Mouse (Mus musculus) ES-Bruce4 (cell line): ENCODE measurements around the gene Cycs. TPM values are rescaled to one million over a fixed set of nuclear protein-coding genes. Genes with fewer than 3 reads are reported as not detected.

Experiments used
- H3K27ac ChIP-seq: 2 replicates; pipeline ENCODE4 v1.5.1; 2012; ENCODE audit warnings: low read length, inconsistent platforms; ENCODE audit not compliant: insufficient read depth
- H3K27me3 ChIP-seq: 2 replicates; pipeline ENCODE4 v1.6.1; 2012; ENCODE audit warnings: mild to moderate bottlenecking, low read length, inconsistent platforms; ENCODE audit not compliant: control insufficient read depth, poor library complexity, insufficient read depth, severe bottlenecking
- H3K36me3 ChIP-seq: 2 replicates; pipeline ENCODE4 v1.6.1; 2012; ENCODE audit warnings: inconsistent platforms, mild to moderate bottlenecking, low read length, moderate library complexity; ENCODE audit not compliant: control insufficient read depth, poor library complexity, insufficient read depth, severe bottlenecking
- H3K4me1 ChIP-seq: one replicate; pipeline ENCODE4 v1.8.1; 2011; ENCODE audit warnings: low read length; ENCODE audit not compliant: control insufficient read depth, insufficient read depth
- H3K4me3 ChIP-seq: 2 replicates; pipeline ENCODE4 v1.5.1; 2011; ENCODE audit warnings: low read depth, mild to moderate bottlenecking, low read length
- H3K9ac ChIP-seq: 2 replicates; pipeline ENCODE4 v1.6.1; 2012; ENCODE audit warnings: low read depth, mild to moderate bottlenecking, inconsistent platforms; ENCODE audit not compliant: poor library complexity, severe bottlenecking
- H3K9me3 ChIP-seq: replicated peaks from 2 replicates; pipeline ENCODE4 v1.6.1; 2012; ENCODE audit warnings: mild to moderate bottlenecking, low read length, inconsistent platforms; ENCODE audit not compliant: control insufficient read depth, poor library complexity, insufficient read depth, severe bottlenecking
- CTCF ChIP-seq: IDR thresholded peaks from one replicate; pipeline ENCODE4 v1.8.1; 2011; ENCODE audit warnings: low read depth, low read length
- EP300 ChIP-seq: IDR thresholded peaks from 2 replicates; pipeline ENCODE4 v1.6.1; 2011; ENCODE audit warnings: low read depth, low read length; ENCODE audit not compliant: insufficient read depth
- POLR2A ChIP-seq: IDR thresholded peaks from one replicate; pipeline ENCODE4 v1.8.1; 2011; ENCODE audit warnings: low read length; ENCODE audit not compliant: insufficient read depth
- polyA plus RNA-seq: library from polyadenylated mRNA; stranded (reverse); fragments of >200 nt; gene quantifications from 2 replicates; pipeline ENCODE4 v1.2.4, GENCODE M21; 2011; ENCODE audit warnings: low read depth; ENCODE audit not compliant: missing spikeins, insufficient read depth, insufficient read length

Cycs gene
- polyA plus RNA-seq, 1 experiment: 11.9 TPM

DNA sequence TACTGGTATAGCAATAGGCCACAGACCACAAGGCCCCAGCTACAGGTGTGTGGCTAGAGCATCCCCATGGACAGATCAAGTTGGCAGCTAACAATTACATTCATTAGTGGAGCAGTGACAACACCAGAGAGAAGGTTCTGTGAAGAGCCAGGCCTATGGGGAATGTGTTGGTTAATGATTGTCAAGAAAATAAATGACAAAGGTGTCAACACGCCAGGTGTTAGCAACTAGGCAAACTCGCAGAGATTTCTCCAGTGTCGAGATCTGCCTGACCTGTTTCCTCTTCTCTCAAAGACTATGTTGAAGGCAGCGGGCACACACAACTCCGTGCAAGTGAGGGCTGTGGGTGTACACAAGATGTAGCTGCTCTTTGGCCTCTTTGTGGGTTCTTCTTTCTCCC lies 46.2 kb downstream of the Cycs start:
- H3K27me3 ChIP-seq: no peaks in the 10 kb centered on the region
- TF ChIP-seq POLR2A (no peak), CTCF (no peak), EP300 (no peak)
- no peaks in the 10 kb centered on the region for H3K4me1 ChIP-seq
- no peak overlapping the region for H3K9ac ChIP-seq
- no peaks in the 10 kb centered on the region for H3K9me3 ChIP-seq
- no peak overlapping the region for H3K27ac ChIP-seq
- H3K4me3 ChIP-seq: no peak overlapping the region
- no peaks in the 10 kb centered on the region for H3K36me3 ChIP-seq

GRCm38 (mm10) chr6:50518371-50518770 lies 48.0 kb downstream of the Cycs start:
- no peak overlapping the region for H3K27ac ChIP-seq
- H3K4me3 ChIP-seq: no peak overlapping the region
- H3K27me3 ChIP-seq: no peaks in the 10 kb centered on the region
- no peak for TF ChIP-seq CTCF
- TF ChIP-seq EP300: no peak
- TF ChIP-seq POLR2A: no peak
- H3K4me1 ChIP-seq: no peaks in the 10 kb centered on the region
- H3K9ac ChIP-seq: no peak overlapping the region
- no peaks in the 10 kb centered on the region for H3K9me3 ChIP-seq
- no peaks in the 10 kb centered on the region for H3K36me3 ChIP-seq

Other genes starting within 250 kb of the Cycs start
- 23.2 and 23.3 TPM in 2 replicates for gene Osbpl3, start 110.3 kb downstream of the Cycs start, polyA plus RNA-seq
- 0.93 TPM in 2 replicates for gene 4921507P07Rik, start 30.1 kb upstream of the Cycs start, polyA plus RNA-seq
- gene Npvf, start 87.9 kb upstream of the Cycs start, polyA plus RNA-seq: not detected in 2 replicates